Mouse (Mus musculus): ENCODE measurements around the gene Mms19. TPM values are rescaled to one million over a fixed set of nuclear protein-coding genes. Genes with fewer than 3 reads are reported as not detected.
A peak's percentile ranks its signal among the peaks of the same experiment; 100 is the strongest.

The Mms19 gene
- polyA plus RNA-seq, 1 experiment from 2014 or later = 37.8 TPM

DNA sequence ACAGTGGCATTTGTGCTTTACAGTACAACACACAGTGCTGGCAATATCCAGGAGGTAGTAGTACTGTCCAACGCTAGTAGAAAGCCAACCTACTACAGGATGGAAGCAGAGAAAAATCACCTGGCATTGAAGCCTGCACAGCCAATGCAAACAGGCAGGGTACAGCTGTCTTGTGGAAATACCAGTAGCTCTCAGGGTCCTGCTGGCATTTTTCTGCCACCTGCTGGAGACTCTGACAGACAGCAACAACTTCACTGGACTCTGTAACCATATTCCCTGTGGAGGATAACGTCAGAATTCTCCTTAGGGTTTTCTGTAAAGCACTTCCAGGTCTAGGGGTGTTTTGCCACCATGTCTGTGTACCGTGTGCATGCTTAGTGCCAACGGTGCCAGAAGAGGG, 28.7 kb downstream of the Mms19 start:
- Histone ChIP-seq H3K9me3 (replicated peaks; ENCODE audit: control insufficient read depth, low read length) (no peaks in the 10 kb centered on the region), H3K27me3 (ENCODE audit: control insufficient read depth, insufficient read depth, low read length) (no peaks in the 10 kb centered on the region), H3K9ac (replicated peaks; ENCODE audit: low read length) (no peak overlapping the region), H3K4me2 (ENCODE audit: low read depth, low read length) (no peak overlapping the region), H3K4me1 (ENCODE audit: control insufficient read depth, insufficient read depth, low read length) (no peaks in the 10 kb centered on the region), H3K4me3 (ENCODE audit: low read depth, low read length) (no peak overlapping the region), H3K36me3 (replicated peaks; ENCODE audit: control insufficient read depth, insufficient read depth, low read depth, low read length) (peaks cover 13% of the 10 kb centered on the region), H3K27ac (replicated peaks; ENCODE audit: low read depth, low read length) (no peak overlapping the region)
- ATAC-seq (replicated peaks; ENCODE audit: insufficient number of reproducible peaks, low FRiP score, low TSS enrichment, low read depth) (no peak), DNase-seq (ENCODE audit: low spot score) (peak; percentile 27)
- 82% methylated on average over 4 of the region's 4 CpGs for whole genome bisulfite sequencing

GRCm38 (mm10) chr19:41943841-41944240, 37.1 kb downstream of the Mms19 start:
- Histone ChIP-seq H3K27ac (replicated peaks; ENCODE audit: low read depth, low read length) (no peak overlapping the region), H3K4me3 (ENCODE audit: low read depth, low read length) (no peak overlapping the region), H3K36me3 (replicated peaks; ENCODE audit: control insufficient read depth, insufficient read depth, low read depth, low read length) (peaks cover 23% of the 10 kb centered on the region), H3K4me2 (ENCODE audit: low read depth, low read length) (no peak overlapping the region), H3K27me3 (ENCODE audit: control insufficient read depth, insufficient read depth, low read length) (no peaks in the 10 kb centered on the region), H3K9me3 (replicated peaks; ENCODE audit: control insufficient read depth, low read length) (no peaks in the 10 kb centered on the region), H3K9ac (replicated peaks; ENCODE audit: low read length) (no peak overlapping the region), H3K4me1 (ENCODE audit: control insufficient read depth, insufficient read depth, low read length) (no peaks in the 10 kb centered on the region)
- WGBS = 89% methylated on average over 7 of the region's 7 CpGs
- DNase-seq (ENCODE audit: low spot score) (no peak), ATAC-seq (replicated peaks; ENCODE audit: insufficient number of reproducible peaks, low FRiP score, low TSS enrichment, low read depth) (no peak)

GRCm38 (mm10) chr19:41938539-41938938, 42.4 kb downstream of the Mms19 start:
- H3K4me1 ChIP-seq (ENCODE audit: control insufficient read depth, insufficient read depth, low read length) = no peaks in the 10 kb centered on the region
- peaks cover 9% of the 10 kb centered on the region for H3K36me3 ChIP-seq (replicated peaks; ENCODE audit: control insufficient read depth, insufficient read depth, low read depth, low read length)
- no peak for ATAC-seq (replicated peaks; ENCODE audit: insufficient number of reproducible peaks, low FRiP score, low TSS enrichment, low read depth)
- H3K4me2 ChIP-seq (ENCODE audit: low read depth, low read length) = no peak overlapping the region
- H3K9me3 ChIP-seq (replicated peaks; ENCODE audit: control insufficient read depth, low read length) = no peaks in the 10 kb centered on the region
- no peak overlapping the region for H3K27ac ChIP-seq (replicated peaks; ENCODE audit: low read depth, low read length)
- 92% methylated on average over 5 of the region's 5 CpGs for WGBS
- H3K4me3 ChIP-seq (ENCODE audit: low read depth, low read length) = no peak overlapping the region
- H3K9ac ChIP-seq (replicated peaks; ENCODE audit: low read length) = no peak overlapping the region
- DNase-seq (ENCODE audit: low spot score) = no peak
- no peaks in the 10 kb centered on the region for H3K27me3 ChIP-seq (ENCODE audit: control insufficient read depth, insufficient read depth, low read length)

DNA sequence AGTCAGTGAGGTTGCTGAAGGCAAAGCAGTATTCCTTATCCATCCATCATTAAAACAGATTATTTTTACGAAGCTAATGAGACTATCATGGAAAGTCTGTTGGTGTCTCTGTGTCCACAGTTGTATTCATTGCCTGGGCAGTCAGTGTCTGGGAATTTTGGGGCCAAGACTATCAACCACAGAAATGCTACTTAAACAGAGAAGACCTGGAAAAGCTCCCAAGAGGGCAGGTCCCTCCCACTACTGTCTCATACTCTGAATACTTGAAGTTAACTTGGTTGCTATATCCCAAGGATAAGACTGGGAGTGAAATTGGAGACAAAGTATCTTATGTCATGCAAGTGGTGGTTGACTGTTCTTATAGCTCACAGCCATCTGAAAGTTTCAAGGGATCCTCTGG, 45.0 kb downstream of the Mms19 start:
- no peak for ATAC-seq (replicated peaks; ENCODE audit: insufficient number of reproducible peaks, low FRiP score, low TSS enrichment, low read depth)
- Histone ChIP-seq H3K36me3 (replicated peaks; ENCODE audit: control insufficient read depth, insufficient read depth, low read depth, low read length) (peaks cover 5% of the 10 kb centered on the region), H3K27ac (replicated peaks; ENCODE audit: low read depth, low read length) (no peak overlapping the region), H3K4me3 (ENCODE audit: low read depth, low read length) (no peak overlapping the region), H3K9ac (replicated peaks; ENCODE audit: low read length) (no peak overlapping the region), H3K4me2 (ENCODE audit: low read depth, low read length) (no peak overlapping the region), H3K4me1 (ENCODE audit: control insufficient read depth, insufficient read depth, low read length) (no peaks in the 10 kb centered on the region), H3K27me3 (ENCODE audit: control insufficient read depth, insufficient read depth, low read length) (no peaks in the 10 kb centered on the region), H3K9me3 (replicated peaks; ENCODE audit: control insufficient read depth, low read length) (no peaks in the 10 kb centered on the region)
- DNase-seq (ENCODE audit: low spot score) = no peak
- WGBS = 95% methylated on average over 1 of the region's 1 CpGs

GRCm38 (mm10) chr19:41934124-41934523, 46.8 kb downstream of the Mms19 start:
- 51% methylated on average over 6 of the region's 6 CpGs for WGBS
- peak overlapping the region; percentile 88 for H3K9ac ChIP-seq (replicated peaks; ENCODE audit: low read length)
- H3K36me3 ChIP-seq (replicated peaks; ENCODE audit: control insufficient read depth, insufficient read depth, low read depth, low read length) = peaks cover 2% of the 10 kb centered on the region
- no peak overlapping the region for H3K27ac ChIP-seq (replicated peaks; ENCODE audit: low read depth, low read length)
- peak overlapping the region; percentile 85 for H3K4me3 ChIP-seq (ENCODE audit: low read depth, low read length)
- H3K4me2 ChIP-seq (ENCODE audit: low read depth, low read length) = peak overlapping the region; percentile 39
- no peaks in the 10 kb centered on the region for H3K27me3 ChIP-seq (ENCODE audit: control insufficient read depth, insufficient read depth, low read length)
- no peaks in the 10 kb centered on the region for H3K9me3 ChIP-seq (replicated peaks; ENCODE audit: control insufficient read depth, low read length)
- no peak for ATAC-seq (replicated peaks; ENCODE audit: insufficient number of reproducible peaks, low FRiP score, low TSS enrichment, low read depth)
- no peak for DNase-seq (ENCODE audit: low spot score)
- no peaks in the 10 kb centered on the region for H3K4me1 ChIP-seq (ENCODE audit: control insufficient read depth, insufficient read depth, low read length)

DNA sequence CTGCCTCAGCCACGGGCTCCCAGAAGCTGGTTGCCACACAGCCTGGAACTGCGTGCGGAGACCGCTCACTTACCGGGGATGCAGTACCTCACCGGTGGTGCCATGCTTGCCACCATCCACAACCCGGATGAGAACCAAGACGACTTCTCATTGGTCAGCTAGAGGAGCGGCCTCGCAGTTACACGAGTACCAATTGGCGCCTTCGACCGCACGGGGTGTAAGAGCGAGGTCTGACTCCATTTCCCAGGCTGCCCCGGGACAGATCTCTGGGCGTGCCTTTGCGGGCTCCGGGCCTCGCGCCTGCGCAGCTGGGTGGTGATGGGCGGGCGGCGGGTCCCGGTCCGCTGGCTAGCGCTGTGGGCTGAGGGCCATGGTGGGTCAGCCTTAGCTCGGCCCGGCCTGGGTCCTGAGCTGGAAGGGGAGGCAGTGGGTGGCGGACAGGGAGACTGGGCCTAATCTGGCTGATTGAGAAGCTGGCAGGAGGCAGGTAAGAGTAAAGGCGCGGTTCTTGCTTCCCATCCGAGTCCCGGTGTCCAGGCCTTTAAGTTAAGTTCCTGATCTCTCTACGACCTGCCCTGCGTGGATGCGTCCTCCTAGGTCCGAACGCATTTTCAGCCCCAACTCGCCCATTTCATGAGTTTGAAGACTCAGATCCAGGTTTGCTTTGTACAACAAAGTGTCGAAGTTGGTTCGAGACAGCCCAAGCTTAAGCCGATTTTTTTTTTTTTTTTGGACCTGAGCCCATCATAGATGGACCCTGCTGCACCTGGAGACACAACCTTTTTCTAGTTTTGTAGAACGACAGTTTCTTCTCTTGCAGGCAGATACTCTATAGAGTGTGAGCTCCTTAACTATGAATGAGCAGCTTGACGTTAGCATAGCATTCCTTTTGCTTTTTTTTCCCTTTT, 47.5 kb downstream of the Mms19 start, which contains the start of the genes Exosc1 and Zdhhc16:
Exosc1 (minus strand) TSS at position 245 of the 908 bp plus-strand sequence.
Zdhhc16 (plus strand) TSS at position 302 of the 908 bp plus-strand sequence.
- DNase-seq (ENCODE audit: low spot score) (peak; percentile 98), ATAC-seq (replicated peaks; ENCODE audit: insufficient number of reproducible peaks, low FRiP score, low TSS enrichment, low read depth) (peak; percentile 100)
- Histone ChIP-seq H3K4me3 (ENCODE audit: low read depth, low read length) (peak within 1 kb of the TSS; percentile 85), H3K9me3 (replicated peaks; ENCODE audit: control insufficient read depth, low read length) (no peaks in the 10 kb centered on the region), H3K4me1 (ENCODE audit: control insufficient read depth, insufficient read depth, low read length) (no peaks in the 10 kb centered on the region), H3K27me3 (ENCODE audit: control insufficient read depth, insufficient read depth, low read length) (no peaks in the 10 kb centered on the region), H3K9ac (replicated peaks; ENCODE audit: low read length) (peak within 1 kb of the TSS; percentile 88), H3K36me3 (replicated peaks; ENCODE audit: control insufficient read depth, insufficient read depth, low read depth, low read length) (no peaks in the 10 kb centered on the region; the same call in none of the 2 replicates), H3K4me2 (ENCODE audit: low read depth, low read length) (peak within 1 kb of the TSS; percentile 48), H3K27ac (replicated peaks; ENCODE audit: low read depth, low read length) (no peak within 1 kb of the TSS)
- WGBS = under 1% methylated on average over 47 of the region's 47 CpGs

GRCm38 (mm10) chr19:41932686-41933085, 48.3 kb downstream of the Mms19 start:
- ATAC-seq (replicated peaks; ENCODE audit: insufficient number of reproducible peaks, low FRiP score, low TSS enrichment, low read depth) (no peak), DNase-seq (ENCODE audit: low spot score) (peak; percentile 12)
- under 1% methylated on average over 28 of the region's 28 CpGs for WGBS
- Histone ChIP-seq H3K9me3 (replicated peaks; ENCODE audit: control insufficient read depth, low read length) (no peaks in the 10 kb centered on the region), H3K9ac (replicated peaks; ENCODE audit: low read length) (peak overlapping the region; percentile 67), H3K27ac (replicated peaks; ENCODE audit: low read depth, low read length) (no peak overlapping the region), H3K36me3 (replicated peaks; ENCODE audit: control insufficient read depth, insufficient read depth, low read depth, low read length) (no peaks in the 10 kb centered on the region; the same call in none of the 2 replicates), H3K27me3 (ENCODE audit: control insufficient read depth, insufficient read depth, low read length) (no peaks in the 10 kb centered on the region), H3K4me3 (ENCODE audit: low read depth, low read length) (peak overlapping the region; percentile 85), H3K4me1 (ENCODE audit: control insufficient read depth, insufficient read depth, low read length) (no peaks in the 10 kb centered on the region), H3K4me2 (ENCODE audit: low read depth, low read length) (peak overlapping the region; percentile 48)

- H3K4me3 ChIP-seq (ENCODE audit: low read depth, low read length) = no peak overlapping the region
- 74% methylated on average over 5 of the region's 5 CpGs for WGBS
- no peaks in the 10 kb centered on the region for H3K9me3 ChIP-seq (replicated peaks; ENCODE audit: control insufficient read depth, low read length)
- H3K4me1 ChIP-seq (ENCODE audit: control insufficient read depth, insufficient read depth, low read length) = no peaks in the 10 kb centered on the region
- no peak overlapping the region for H3K4me2 ChIP-seq (ENCODE audit: low read depth, low read length)
- H3K27ac ChIP-seq (replicated peaks; ENCODE audit: low read depth, low read length) = no peak overlapping the region
- H3K27me3 ChIP-seq (ENCODE audit: control insufficient read depth, insufficient read depth, low read length) = no peaks in the 10 kb centered on the region
- DNase-seq (ENCODE audit: low spot score) (no peak), ATAC-seq (replicated peaks; ENCODE audit: insufficient number of reproducible peaks, low FRiP score, low TSS enrichment, low read depth) (no peak)
- H3K36me3 ChIP-seq (replicated peaks; ENCODE audit: control insufficient read depth, insufficient read depth, low read depth, low read length) = peaks cover 9% of the 10 kb centered on the region; the same call in 1 of the 2 replicates
- H3K9ac ChIP-seq (replicated peaks; ENCODE audit: low read length) = no peak overlapping the region
Measured at GRCm38 (mm10) chr19:41920412-41921067, 60.4 kb downstream of the Mms19 start.

Measured in embryonic facial prominence, embryonic 11.5 days (tissue).